Mouse (Mus musculus): Measurements from ENCODE around the gene Treh.

The Treh gene

DNA sequence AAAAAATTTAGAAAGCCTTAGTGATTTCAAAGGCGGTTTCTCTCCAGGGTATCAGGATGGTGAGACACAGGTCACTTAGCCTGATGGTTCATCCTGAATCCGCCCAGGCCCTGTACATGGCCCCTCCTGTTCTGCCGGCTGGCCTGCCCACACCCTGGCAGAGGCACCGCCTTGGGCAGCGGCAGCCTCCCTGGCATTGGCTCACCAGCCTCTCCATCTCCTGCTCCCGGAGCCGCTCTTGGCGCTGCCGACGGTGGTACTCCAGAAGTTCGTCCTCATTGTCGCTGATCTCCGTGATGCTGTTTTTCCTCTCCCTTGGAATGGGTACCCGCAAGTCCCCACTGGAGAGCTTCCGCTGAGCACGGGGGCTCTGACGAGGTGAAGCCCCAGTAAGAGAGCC lies 42.1 kb downstream of the Treh start:
- no peak for DNase-seq (ENCODE audit: low read depth in 2 of 2, low spot score in 2 of 2)

GRCm38 (mm10) chr9:44715705-44716362 lies 42.8 kb downstream of the Treh start:
- no peak for DNase-seq (ENCODE audit: low read depth in 2 of 2, low spot score in 2 of 2)

DNA sequence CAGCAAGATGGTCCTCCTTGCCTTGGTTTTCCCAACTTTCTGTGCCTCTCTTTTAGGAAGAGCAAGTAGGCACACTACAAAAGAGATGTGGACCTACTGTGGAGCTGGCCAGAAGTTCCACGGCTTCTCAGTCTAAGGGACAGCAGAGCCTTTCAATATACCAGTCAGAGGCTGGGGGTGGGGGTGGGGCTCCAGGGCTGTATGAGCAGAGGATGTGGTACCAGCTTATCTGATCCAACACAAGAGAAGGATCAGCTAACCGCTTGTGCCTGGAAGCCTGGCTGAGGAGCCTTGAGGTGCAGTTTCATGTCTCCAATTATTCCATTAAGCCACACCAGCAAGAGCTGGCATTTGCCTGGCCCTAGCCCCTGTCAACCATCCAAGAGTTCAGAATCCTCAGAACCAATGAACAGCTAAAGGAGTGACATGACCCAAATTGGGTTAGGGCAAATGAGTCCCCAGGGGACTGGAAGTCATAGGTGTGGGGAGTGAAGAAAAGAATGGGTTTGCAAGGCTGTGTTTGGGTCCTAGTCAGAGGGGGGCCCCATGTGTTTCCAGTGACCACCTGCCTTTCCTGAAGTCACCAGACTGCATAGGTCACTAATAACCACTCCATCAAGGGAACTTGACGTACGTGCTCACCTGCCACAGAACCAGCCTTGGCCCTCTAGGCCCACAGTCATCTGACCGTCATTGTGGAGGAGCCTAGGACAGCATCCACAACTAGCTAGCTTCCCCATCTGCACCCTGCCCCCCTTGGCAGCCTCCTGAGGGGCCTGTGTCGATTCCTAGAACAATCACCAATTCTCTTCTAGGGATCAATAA lies 44.2 kb downstream of the Treh start:
- no peak for DNase-seq (ENCODE audit: low read depth in 2 of 2, low spot score in 2 of 2)

DNA sequence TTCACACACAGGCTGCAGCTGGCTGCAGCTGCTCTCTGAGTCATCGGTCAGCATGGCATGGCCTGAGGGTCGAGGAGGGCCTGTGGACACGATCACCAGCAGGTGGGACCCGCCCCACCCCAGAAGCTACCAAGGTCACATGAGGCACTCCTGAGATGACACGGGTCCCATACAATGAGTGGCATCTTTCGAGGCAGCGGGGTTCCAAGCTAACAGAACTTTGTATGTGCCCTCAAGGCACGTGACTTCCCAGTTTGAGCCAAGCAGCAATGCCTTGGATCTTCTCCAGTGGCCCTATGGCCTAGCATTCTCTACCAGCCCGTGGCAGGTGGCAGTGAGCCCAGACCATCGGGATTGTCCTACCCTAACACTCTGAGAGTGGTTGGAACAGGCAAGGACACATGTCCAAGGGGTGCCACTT lies 44.8 kb downstream of the Treh start:
- no peak for DNase-seq (ENCODE audit: low read depth in 2 of 2, low spot score in 2 of 2)

- no peak for DNase-seq (ENCODE audit: low read depth in 2 of 2, low spot score in 2 of 2)
Observed at GRCm38 (mm10) chr9:44718937-44719631, 46.1 kb downstream of the Treh start.

GRCm38 (mm10) chr9:44719632-44720357 lies 46.8 kb downstream of the Treh start:
- DNase-seq (ENCODE audit: low read depth in 2 of 2, low spot score in 2 of 2): no peak

- DNase-seq (ENCODE audit: low read depth in 2 of 2, low spot score in 2 of 2): no peak
Observed at GRCm38 (mm10) chr9:44720358-44721153, 47.5 kb downstream of the Treh start.

- peak; percentile 23 to 26 for DNase-seq (ENCODE audit: low read depth in 2 of 2, low spot score in 2 of 2)
Observed at GRCm38 (mm10) chr9:44721154-44721876, 48.3 kb downstream of the Treh start.

- DNase-seq (ENCODE audit: low read depth in 2 of 2, low spot score in 2 of 2): no peak
Observed at GRCm38 (mm10) chr9:44721877-44722186, 48.8 kb downstream of the Treh start.

DNA sequence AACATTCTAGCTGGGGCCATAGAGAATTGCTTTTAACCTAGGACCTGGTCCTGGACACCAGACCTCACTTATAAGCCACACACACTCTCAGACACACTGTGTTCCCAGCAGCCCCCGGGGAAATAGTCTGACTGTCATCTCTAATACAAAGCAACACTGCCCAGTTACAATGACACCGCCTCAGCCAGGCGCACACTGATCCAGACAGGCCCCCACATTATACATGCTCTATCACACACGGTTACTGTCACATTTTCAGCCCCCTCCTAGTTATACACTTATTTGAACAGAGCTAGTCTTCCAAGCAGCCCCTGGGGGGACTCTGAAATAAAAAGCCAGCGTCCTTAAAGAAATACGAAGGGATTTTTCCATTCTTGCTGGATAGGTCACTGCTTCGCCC lies 49.5 kb downstream of the Treh start:
- no peak for DNase-seq (ENCODE audit: low read depth in 2 of 2, low spot score in 2 of 2)

DNA sequence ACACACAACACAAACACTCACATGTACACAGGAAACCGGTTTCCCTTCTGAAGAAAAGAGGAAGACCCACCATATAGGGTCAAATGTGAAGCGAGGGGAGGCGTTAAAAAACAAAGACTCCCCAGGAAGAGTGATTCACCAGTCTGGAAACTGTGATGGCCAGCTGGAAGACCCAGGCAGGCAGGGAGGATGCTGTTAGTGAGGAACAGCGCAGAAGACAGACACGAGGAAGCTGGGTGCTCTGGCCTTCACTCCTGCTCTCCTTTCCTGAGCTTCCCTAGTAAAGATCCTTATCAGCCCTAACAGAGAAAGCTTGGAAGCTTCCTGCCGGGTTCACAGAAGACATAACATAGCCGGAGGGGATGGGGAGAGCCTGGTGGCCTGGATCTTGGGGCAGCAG lies 50.0 kb downstream of the Treh start:
- DNase-seq (ENCODE audit: low read depth in 2 of 2, low spot score in 2 of 2): no peak

DNA sequence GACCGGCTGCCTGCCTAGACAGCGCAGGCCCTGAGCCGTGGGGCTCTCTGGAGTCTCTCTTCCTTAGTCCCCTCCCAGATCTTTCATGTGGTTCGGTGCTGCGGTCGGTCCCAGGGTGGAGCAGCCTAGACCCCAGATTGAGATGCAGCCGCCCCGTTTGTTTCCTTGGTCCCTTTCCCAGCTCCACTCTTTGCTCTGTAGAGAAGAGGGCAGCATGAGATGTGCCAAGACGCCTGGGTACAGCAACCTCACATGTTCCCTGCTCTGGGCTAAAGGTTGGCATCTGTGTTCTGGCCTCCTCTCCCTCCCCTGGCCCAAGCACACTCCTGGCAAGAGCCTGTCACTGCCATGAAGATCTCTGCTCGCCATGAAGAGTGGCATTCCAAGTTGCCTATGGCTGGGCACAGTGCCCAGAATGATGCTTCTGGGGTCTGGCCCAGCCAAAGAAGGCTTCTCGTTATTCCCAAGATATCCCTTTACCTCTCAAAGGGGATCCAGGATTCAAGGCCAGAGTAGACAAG lies 50.5 kb downstream of the Treh start:
- peak in 1 of 2 experiments; percentile 30 for DNase-seq (ENCODE audit: low read depth in 2 of 2, low spot score in 2 of 2)

DNA sequence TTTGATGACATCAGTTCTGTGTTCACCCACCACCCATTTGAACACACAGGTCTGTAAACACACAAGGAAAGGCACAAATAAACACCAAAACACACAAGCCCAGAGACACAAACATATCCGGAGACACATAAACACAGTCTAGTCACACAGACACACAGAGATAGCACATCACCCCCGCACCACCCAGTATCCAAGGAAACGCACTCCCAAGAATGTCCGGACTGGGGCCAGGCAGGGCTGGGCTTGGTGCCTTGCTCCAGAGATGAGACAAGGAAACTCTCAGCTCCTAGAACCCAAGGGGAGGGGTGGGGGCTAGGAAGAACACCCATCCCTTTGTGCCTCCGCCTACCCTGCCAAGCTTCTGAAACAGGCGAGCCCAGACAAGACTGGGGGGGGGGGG lies 51.2 kb downstream of the Treh start:
- DNase-seq (ENCODE audit: low read depth in 2 of 2, low spot score in 2 of 2): no peak

GRCm38 (mm10) chr9:44724665-44725064 lies 51.6 kb downstream of the Treh start:
- no peak for DNase-seq (ENCODE audit: low read depth in 2 of 2, low spot score in 2 of 2)

GRCm38 (mm10) chr9:44726431-44727146 lies 53.6 kb downstream of the Treh start:
- no peak for DNase-seq (ENCODE audit: low read depth in 2 of 2, low spot score in 2 of 2)

GRCm38 (mm10) chr9:44727441-44727840 lies 54.4 kb downstream of the Treh start:
- no peak for DNase-seq (ENCODE audit: low read depth in 2 of 2, low spot score in 2 of 2)

DNA sequence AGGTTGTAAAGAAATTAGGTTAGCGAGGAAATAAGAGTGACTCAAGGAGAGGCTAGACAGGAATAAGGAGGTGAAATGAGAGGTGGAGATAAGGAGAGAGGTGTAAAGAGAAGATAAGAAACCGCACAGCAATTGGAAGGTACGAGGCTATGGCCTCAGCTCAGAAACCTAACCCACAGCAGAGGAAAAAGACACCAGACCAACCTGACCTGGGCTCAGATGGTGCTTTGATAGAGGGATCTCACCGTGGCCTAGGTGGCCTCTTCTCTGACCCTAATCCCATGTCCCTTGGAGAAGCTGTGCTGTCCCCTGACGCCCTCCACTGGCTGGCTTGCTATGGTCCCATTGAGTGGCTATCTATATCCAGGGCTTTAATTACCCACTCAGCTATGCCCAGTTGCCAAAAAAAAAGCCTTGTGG lies 59.1 kb downstream of the Treh start:
- no peak for DNase-seq (ENCODE audit: low read depth in 2 of 2, low spot score in 2 of 2)

- no peak for DNase-seq (ENCODE audit: low read depth in 2 of 2, low spot score in 2 of 2)
Observed at GRCm38 (mm10) chr9:44732921-44733530, 60.0 kb downstream of the Treh start.
